Mouse (Mus musculus) ES-Bruce4 (cell line): ENCODE data around the gene Adprh. TPM values are rescaled to one million over a fixed set of nuclear protein-coding genes. Genes with fewer than 3 reads are reported as not detected.
A peak's percentile ranks its signal among the peaks of the same experiment; 100 is the strongest.

Experiments used
- H3K27ac ChIP-seq: 2 replicates; pipeline ENCODE4 v1.5.1; 2012; ENCODE audit warnings: low read length, inconsistent platforms; ENCODE audit not compliant: insufficient read depth
- H3K27me3 ChIP-seq: 2 replicates; pipeline ENCODE4 v1.6.1; 2012; ENCODE audit warnings: mild to moderate bottlenecking, low read length, inconsistent platforms; ENCODE audit not compliant: control insufficient read depth, poor library complexity, insufficient read depth, severe bottlenecking
- H3K36me3 ChIP-seq: 2 replicates; pipeline ENCODE4 v1.6.1; 2012; ENCODE audit warnings: inconsistent platforms, mild to moderate bottlenecking, low read length, moderate library complexity; ENCODE audit not compliant: control insufficient read depth, poor library complexity, insufficient read depth, severe bottlenecking
- H3K4me1 ChIP-seq: one replicate; pipeline ENCODE4 v1.8.1; 2011; ENCODE audit warnings: low read length; ENCODE audit not compliant: control insufficient read depth, insufficient read depth
- H3K4me3 ChIP-seq: 2 replicates; pipeline ENCODE4 v1.5.1; 2011; ENCODE audit warnings: low read depth, mild to moderate bottlenecking, low read length
- H3K9ac ChIP-seq: 2 replicates; pipeline ENCODE4 v1.6.1; 2012; ENCODE audit warnings: low read depth, mild to moderate bottlenecking, inconsistent platforms; ENCODE audit not compliant: poor library complexity, severe bottlenecking
- H3K9me3 ChIP-seq: replicated peaks from 2 replicates; pipeline ENCODE4 v1.6.1; 2012; ENCODE audit warnings: mild to moderate bottlenecking, low read length, inconsistent platforms; ENCODE audit not compliant: control insufficient read depth, poor library complexity, insufficient read depth, severe bottlenecking
- CTCF ChIP-seq: IDR thresholded peaks from one replicate; pipeline ENCODE4 v1.8.1; 2011; ENCODE audit warnings: low read depth, low read length
- EP300 ChIP-seq: IDR thresholded peaks from 2 replicates; pipeline ENCODE4 v1.6.1; 2011; ENCODE audit warnings: low read depth, low read length; ENCODE audit not compliant: insufficient read depth
- POLR2A ChIP-seq: IDR thresholded peaks from one replicate; pipeline ENCODE4 v1.8.1; 2011; ENCODE audit warnings: low read length; ENCODE audit not compliant: insufficient read depth
- polyA plus RNA-seq: library from polyadenylated mRNA; stranded (reverse); fragments of >200 nt; gene quantifications from 2 replicates; pipeline ENCODE4 v1.2.4, GENCODE M21; 2011; ENCODE audit warnings: low read depth; ENCODE audit not compliant: missing spikeins, insufficient read depth, insufficient read length

Gene Adprh
- polyA plus RNA-seq, 1 experiment, result 50.7 TPM

DNA sequence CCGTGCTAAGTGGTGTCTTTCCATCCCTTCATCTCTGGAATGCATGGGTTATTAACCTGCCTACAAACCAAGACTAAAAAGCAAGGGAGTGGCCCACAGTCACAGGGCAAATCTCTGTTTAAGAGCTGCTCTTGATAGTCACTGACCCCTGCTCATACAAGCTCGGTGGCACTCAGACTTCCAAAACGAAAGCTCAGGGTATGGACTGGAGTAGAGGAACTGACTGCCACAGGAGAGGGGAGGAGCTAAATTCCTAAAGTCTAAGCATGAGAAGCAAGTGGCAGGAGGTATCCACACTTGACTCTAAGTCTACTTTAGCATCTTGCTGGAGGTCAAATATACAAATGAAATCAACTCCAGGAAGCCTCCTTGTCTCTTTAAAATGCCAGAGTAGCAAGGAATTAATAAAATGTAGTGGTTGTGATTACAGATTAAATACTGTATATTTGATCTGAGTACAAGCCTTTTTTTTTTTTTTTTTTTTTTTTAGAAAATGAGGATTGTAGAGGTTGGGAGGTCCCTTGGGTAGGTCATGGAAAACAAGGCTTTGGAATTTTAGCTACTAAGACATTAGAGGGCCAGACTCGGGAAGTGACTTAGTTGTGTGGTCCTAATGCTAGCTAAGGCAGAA, 23.3 kb upstream of the Adprh start:
- Histone ChIP-seq H3K27me3 (no peaks in the 10 kb centered on the region), H3K9ac (no peak overlapping the region), H3K9me3 (no peaks in the 10 kb centered on the region), H3K27ac (no peak overlapping the region), H3K4me3 (peak overlapping the region; percentile 17; the same call in 1 of the 2 replicates), H3K36me3 (no peaks in the 10 kb centered on the region), H3K4me1 (peaks cover 2% of the 10 kb centered on the region)
- no peak for TF ChIP-seq CTCF
- TF ChIP-seq EP300, result no peak
- TF ChIP-seq POLR2A, result no peak

DNA sequence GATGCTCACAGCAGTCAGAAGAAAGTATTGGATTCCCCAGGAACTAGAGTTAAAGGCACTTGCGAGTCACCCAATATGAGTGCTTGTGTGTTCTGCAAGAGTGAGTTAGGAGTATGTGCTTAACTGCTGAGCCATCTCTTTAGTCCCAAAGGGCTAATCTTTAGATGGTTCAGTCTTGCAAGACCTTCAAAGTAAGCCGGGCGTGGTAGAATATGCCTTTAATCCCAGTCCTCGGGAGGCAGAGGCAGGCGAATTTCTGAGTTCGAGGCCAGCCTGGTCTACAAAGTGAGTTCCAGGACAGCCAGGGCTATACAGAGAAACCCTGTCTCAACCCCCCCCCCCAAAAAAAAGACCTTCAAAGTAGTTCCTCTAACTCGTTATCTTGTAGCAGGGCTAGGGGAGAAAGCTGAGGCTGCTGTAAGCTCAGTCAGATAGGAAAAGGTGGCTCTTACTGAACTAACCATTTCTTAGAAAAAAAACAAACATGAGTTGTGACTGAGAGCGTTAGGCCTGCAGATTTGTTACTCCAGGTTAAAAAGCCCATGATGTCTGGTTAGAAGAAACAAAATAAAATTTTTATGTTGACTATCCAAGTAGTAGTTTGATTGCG, 22.3 kb upstream of the Adprh start:
- no peaks in the 10 kb centered on the region for H3K27me3 ChIP-seq
- H3K27ac ChIP-seq, result no peak overlapping the region
- TF ChIP-seq EP300, result no peak
- no peak for TF ChIP-seq POLR2A
- no peak for TF ChIP-seq CTCF
- no peak overlapping the region for H3K9ac ChIP-seq
- no peaks in the 10 kb centered on the region for H3K36me3 ChIP-seq
- H3K4me3 ChIP-seq, result no peak overlapping the region
- H3K9me3 ChIP-seq, result no peaks in the 10 kb centered on the region
- peaks cover 2% of the 10 kb centered on the region for H3K4me1 ChIP-seq

DNA sequence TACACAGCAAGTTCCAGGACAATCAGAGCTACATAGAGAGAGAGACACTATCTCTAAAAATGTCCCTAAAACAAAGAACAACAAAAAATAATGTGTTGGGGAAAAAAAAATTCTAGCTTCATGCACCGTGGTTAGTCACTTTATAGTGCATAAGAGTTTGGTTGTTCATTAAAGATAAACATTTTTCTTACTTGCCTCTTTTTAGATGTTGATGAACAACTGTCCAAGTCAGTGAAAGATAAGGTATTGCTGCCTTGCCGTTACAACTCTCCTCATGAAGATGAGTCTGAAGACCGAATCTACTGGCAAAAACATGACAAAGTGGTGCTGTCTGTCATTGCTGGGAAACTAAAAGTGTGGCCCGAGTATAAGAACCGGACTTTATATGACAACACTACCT, 21.2 kb upstream of the Adprh start:
- Histone ChIP-seq H3K36me3 (no peaks in the 10 kb centered on the region), H3K4me1 (peaks cover 6% of the 10 kb centered on the region), H3K4me3 (no peak overlapping the region), H3K9ac (no peak overlapping the region), H3K27ac (no peak overlapping the region), H3K27me3 (no peaks in the 10 kb centered on the region), H3K9me3 (no peaks in the 10 kb centered on the region)
- no peak for TF ChIP-seq EP300
- TF ChIP-seq CTCF, result no peak
- no peak for TF ChIP-seq POLR2A

DNA sequence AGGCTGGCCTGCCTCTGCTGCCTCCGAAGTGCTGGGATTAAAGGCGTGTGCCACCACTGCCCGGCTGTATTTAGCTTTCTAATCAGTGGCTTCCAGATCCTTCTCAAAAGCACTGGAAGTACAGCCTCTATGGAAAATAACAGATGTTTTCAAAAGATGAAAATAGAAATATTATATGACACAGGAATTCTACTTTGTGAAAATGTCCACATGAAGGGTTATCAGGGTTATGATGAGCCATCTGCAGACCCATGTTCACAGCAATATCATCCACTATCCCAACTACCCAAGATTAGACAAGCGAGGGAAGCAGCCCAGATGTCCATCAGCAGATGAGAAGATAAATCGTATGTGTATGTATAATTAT, 20.0 kb upstream of the Adprh start:
- Histone ChIP-seq H3K4me1 (peaks cover 6% of the 10 kb centered on the region), H3K27me3 (no peaks in the 10 kb centered on the region), H3K9me3 (no peaks in the 10 kb centered on the region), H3K36me3 (no peaks in the 10 kb centered on the region), H3K9ac (no peak overlapping the region), H3K27ac (no peak overlapping the region), H3K4me3 (no peak overlapping the region)
- TF ChIP-seq CTCF (no peak), POLR2A (no peak), EP300 (no peak)

DNA sequence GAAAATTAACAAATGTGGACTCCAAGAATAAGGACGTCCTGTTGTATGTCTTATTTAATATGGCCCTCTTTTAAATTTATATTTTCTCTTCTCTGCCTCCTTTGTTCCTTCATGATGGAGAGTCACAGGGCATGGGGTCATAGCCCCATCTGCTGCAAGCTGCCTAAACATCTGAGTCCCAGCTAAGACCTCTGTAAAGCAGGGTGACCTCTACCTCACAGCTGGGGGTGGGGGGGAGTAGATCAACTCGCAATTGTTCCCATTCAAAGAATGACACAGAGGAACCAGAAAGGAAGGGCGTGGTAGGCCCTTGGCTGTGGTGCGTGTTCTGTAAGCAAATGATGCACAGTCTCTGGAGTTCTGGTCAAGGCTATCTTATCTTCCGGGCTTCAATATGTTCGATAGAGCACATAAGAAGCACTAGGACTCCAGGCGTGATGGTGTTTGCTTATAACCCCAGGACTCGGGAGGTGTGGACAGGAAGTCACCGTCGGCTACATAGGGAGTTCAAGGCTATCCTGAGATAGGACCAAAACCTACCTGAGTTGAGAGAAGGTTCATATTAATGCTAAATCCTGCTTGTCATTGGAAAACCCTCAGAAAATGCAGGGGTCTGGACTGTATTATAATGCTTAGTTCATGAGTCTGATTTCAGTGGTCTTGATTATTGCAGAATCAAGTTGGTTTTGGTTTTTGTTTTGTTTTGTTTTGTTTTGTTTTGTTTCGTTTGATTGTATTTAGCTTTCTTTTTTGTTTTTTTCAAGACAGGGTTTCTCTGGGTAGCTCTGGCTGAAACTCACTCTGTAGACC, 19.4 kb upstream of the Adprh start:
- Histone ChIP-seq H3K27ac (no peak overlapping the region), H3K9ac (no peak overlapping the region), H3K4me3 (no peak overlapping the region), H3K27me3 (no peaks in the 10 kb centered on the region), H3K9me3 (no peaks in the 10 kb centered on the region), H3K36me3 (no peaks in the 10 kb centered on the region), H3K4me1 (peaks cover 6% of the 10 kb centered on the region)
- TF ChIP-seq POLR2A, result no peak
- TF ChIP-seq EP300, result peak; percentile 92
- TF ChIP-seq CTCF, result peak; percentile 46

DNA sequence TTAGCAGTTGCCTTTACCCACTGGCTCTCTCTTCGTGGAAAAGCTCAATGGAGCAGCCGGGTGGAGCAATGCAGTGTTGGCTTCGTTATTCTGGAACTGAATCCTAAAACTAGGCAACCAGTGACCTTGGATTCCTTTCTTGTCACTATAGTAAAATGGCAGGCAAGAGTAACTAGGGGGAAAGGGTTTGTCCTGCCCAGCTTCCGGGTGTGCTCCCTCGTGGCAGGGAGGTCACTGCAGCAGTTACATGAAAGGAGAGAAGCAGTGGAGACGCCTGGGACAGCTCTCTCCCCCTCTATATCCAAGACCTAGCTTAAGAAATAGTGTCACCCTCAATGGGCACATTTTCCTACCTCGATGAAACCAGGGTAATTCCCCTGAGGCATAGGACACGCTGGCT, 16.9 kb upstream of the Adprh start:
- Histone ChIP-seq H3K27me3 (no peaks in the 10 kb centered on the region), H3K4me1 (peaks cover 6% of the 10 kb centered on the region), H3K27ac (no peak overlapping the region), H3K4me3 (no peak overlapping the region), H3K36me3 (no peaks in the 10 kb centered on the region), H3K9me3 (no peaks in the 10 kb centered on the region), H3K9ac (no peak overlapping the region)
- TF ChIP-seq POLR2A, result no peak
- TF ChIP-seq CTCF, result no peak
- no peak for TF ChIP-seq EP300
